Mouse (Mus musculus) bone marrow, adult 2 months (tissue): ENCODE data around the gene Bcl7c.

Experiments used
- CTCF ChIP-seq: fragments of 200-500 bp; IDR thresholded peaks from 2 replicates; pipeline ENCODE4 v1.5.1; 2011; ENCODE audit warnings: low read length, control low read depth; ENCODE audit not compliant: control insufficient read depth, insufficient read depth
- POLR2A ChIP-seq: fragments of 200-500 bp; IDR thresholded peaks from 2 replicates; pipeline ENCODE4 v1.6.1; 2011; ENCODE audit warnings: low read depth, mild to moderate bottlenecking, control low read depth, low read length, borderline replicate concordance; ENCODE audit not compliant: control insufficient read depth

- no peak for TF ChIP-seq CTCF
- no peak for TF ChIP-seq POLR2A
Observed at GRCm38 (mm10) chr7:127700712-127701331, 7.9 kb downstream of the Bcl7c start.
